Mouse (Mus musculus) layer of hippocampus, postnatal 36 days (tissue): ENCODE data around the gene Fem1b. TPM values are rescaled to one million over a fixed set of nuclear protein-coding genes. Genes with fewer than 3 reads are reported as not detected.
"Not testable (repeated sequence)": the region's sequence is repeated elsewhere in the genome, so short reads cannot be mapped to it uniquely, and the experiment has no call there.

Source experiments
- DNase-seq, 2 experiments: peaks; one replicate each; pipeline ENCODE4 v3.0.0; 2022
- total RNA-seq, 2 experiments: library from RNA; stranded (reverse); gene quantifications; 2 replicates each; pipeline ENCODE4 v1.2.3; 2021

Gene Fem1b
- total RNA-seq, 2 experiments from 2014 or later, result 98.4 to 102 TPM

DNA sequence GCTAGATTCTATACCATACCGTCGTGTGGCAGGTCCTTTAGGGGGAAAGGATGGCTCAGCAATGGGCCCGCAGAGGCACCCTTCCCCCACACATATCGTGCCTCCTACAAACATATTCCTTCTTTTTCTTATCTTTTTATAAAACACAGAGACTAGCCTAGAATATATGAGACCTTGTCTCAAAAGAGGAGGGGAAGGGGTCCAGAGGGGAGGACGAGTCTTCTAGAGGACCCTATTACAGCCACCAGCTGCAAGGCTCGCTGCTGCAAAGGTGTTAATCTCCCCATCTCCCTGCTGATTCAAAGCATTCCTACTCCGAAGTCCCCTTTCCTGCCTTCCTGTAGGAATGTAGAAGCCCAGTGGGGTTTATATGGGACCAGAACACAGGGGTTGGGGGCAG is 14.7 kb upstream of the Fem1b start:
- no peak for DNase-seq

DNA sequence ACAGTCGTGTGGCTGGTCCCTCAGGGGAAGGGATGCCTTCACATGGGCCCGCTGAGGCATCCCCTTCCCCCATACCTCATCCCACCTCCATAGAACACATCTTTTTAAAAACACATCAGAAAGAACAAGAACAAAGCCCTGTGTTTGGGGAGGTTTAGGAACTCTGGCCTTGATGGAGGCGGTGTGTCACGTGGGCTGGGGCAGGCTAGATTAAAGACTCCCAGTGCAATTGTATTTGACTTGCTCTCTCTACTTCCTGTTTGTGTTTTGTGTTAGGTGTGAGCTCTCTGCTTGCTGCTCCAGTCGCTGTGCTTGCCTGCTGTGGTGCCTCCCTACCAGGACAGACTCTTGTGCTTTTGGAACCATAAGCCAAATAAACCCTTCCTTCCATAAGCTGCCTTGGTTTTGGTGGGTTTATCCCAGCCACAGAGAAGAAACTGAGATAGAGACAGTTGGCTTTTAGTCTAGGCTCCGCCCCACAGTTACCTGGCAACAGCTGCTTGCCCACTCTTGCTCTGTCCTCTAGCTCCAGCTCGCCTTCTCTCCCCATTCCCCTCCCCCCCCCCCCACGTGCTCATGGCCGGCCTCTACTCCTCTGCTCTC is 14.2 kb upstream of the Fem1b start:
- DNase-seq, result no peak

DNA sequence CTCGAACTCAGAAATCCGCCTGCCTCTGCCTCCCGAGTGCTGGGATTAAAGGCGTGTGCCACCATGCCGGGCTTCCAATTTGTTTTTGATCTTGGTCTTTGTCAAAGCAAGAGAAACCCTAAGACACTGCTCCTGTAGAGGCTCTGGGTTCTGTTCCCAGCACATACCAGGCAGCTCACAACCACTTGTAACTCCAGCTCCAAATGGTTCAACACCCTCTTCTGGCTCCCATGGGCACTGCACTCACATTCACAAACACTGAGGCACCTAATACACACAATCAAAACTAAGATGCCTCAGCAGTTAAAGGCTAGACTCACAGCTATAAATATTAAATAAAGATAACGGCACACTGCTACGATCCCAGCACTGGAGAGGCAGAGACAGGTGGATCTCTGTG is 10.1 kb upstream of the Fem1b start:
- no peak for DNase-seq

DNA sequence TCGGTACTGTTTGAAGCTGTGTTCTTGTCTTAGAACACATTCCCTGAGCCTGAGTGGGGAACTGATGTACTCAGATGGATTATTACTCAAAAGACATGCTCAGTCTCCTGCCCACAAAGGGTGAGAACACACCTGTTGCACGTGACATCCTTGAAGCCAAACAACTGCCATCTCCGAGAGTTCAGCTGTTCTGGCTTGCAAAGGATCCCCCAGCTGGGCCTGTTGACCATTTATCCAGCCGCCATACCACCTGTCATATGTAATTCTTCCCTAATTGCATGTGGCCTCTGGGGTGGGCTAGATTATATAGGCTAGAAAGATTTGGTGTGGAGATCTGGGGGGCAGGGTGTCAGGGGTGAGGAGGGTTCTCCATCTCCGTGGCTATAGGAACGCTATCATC is 9.1 kb upstream of the Fem1b start:
- no peak for DNase-seq

DNA sequence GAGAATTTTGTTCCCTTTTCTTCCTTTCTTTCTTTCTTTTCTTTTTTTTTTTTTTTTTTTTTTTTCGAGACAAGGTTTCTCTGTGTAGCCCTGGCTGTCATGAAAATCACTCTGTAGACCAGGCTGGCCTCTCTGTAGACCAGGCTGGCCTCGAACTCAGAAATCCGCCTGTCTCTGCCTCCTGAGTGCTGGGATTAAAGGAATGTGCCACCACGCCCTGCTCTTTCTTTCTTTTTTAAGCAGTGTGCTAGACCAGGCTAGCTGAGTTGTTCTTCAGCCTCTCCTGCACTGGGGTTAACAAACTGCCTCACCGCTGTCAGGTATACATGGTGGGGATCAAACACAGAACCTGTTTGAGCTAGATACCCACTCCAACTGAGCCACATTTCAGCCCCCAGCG is 8.2 kb upstream of the Fem1b start:
- not testable (repeated sequence) for DNase-seq

DNA sequence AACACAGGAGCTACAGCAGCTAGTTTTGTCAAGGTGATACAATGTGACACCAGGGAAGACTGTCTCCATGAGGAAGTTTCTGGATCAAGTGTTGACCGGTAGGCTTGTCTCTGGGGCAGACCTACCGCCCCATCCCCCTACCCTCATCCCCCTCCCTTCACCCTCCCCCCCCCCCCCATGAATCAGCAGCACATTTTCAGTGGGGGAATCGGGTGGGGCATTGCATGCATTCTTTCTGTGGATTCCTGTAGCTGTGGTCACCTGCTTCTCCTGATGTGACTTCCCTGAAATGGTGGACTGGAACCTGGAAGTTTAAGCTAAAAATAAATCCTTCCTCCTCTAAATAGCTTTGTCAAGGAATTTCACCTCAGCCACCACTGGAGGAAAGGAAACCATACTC is 7.8 kb upstream of the Fem1b start:
- DNase-seq, result no peak

DNA sequence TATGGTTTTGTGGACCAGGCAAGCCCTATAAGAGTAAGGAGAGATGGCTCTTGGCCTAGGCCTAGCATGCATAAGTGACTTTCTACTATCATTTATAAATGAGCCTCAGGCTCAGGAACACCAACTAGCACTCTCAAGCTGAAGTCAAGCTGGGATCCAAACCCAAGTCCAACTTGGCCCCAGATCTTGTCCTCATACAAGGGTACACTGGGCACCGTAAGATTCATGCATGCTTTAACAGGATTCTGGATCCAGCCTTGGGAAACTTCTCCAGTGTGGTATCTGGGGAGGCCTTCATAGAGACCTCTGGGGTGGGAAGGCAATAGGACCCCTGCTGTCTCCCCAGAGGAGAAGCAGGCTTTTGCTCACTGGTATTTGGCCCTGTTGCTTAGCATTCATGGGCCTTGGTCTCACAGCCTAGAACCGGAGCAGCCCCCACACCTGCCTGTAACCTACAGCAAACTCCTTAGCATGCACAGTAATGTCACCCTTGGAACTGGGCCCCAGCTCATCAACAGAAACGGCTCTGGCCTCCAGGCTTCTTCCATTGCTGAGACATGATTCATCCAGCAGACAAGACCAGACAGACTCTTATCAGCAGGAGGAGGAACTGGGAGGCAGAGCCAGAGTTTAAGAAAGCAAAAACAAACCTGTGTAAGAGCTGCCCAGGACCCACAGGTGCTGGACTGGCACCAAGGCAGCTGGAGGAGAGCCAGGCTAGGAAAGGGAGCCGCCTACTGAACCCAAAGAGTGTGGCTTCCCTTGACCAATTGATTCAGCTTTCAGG is 6.3 kb upstream of the Fem1b start:
- no peak for DNase-seq

DNA sequence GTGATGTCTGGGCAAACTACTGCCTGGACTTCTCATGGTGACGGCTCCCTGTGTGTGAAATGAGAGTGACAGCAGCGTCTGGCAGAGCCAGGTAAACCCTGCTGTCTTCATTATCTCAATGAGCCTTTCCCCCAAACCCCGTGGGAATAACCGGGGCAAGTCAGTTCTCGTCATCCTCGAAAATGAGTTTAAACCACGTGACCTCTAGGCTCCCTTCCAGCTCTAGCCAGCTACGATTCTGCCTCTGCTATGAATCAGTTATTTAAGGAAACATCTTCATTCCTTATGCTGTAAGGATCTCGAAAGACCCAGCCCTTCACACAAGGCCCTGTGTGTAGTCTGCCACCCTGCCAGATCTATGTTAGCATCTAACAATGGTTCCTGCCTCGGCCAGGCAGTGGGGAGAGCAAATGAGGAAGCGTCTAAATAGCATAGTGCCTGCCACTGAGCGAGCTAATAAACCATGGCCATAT is 5.4 kb upstream of the Fem1b start:
- DNase-seq, result peak; percentile 15 to 19

DNA sequence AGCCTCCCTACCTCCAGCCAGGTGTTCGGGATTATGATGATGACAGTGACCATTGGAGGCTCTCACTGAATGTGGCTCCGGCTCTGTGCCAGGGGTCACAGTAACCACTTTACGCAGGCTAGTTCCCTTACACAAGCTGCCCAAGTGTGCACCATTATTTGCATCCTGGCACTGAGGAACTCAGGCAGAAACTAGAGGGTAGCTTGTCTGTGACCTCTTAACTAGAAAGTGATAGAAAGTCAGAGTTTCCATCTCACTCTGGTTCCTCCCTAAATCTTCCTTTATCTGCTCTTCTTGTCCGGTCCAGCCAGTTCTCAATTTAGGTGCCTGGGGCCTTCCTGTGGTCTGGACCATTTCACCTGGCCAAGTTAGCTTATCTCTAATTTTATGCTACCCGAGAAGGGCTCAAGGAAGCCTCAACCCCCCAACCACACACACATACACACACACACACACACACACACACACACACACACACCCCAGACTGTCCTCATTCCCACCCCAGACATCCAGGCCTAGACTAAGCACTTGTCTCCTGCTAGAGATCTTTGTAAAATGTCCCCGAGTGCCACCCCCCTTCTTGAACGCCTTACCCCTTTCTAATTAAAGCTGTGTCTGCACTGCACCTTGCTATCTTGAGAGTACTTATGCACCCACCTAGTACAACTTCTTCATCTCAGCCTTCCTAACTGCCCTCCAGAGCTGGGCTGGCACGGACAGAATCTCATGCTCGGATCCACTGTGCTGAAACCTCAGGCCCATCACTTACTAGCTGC is 4.8 kb upstream of the Fem1b start:
- no peak for DNase-seq

DNA sequence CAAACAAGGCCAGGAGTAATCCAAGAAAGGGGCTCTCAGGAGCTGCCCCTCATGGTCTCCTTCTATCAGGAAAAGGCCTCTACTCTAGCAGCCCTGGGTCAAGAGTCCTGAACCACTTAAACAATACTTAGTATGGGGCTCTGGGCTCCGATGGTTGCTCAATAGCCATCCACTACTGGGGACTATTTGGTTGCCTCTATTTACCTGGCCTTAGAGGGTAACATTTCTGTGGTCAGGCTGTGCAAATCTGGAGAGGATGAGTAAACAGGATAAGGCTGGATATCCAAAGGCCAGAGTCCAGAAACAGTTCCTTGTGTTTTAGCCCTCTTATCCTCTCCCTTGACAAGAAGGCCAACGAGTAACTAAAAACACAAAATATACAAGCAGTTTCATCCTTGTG is 3.0 kb upstream of the Fem1b start:
- no peak for DNase-seq

DNA sequence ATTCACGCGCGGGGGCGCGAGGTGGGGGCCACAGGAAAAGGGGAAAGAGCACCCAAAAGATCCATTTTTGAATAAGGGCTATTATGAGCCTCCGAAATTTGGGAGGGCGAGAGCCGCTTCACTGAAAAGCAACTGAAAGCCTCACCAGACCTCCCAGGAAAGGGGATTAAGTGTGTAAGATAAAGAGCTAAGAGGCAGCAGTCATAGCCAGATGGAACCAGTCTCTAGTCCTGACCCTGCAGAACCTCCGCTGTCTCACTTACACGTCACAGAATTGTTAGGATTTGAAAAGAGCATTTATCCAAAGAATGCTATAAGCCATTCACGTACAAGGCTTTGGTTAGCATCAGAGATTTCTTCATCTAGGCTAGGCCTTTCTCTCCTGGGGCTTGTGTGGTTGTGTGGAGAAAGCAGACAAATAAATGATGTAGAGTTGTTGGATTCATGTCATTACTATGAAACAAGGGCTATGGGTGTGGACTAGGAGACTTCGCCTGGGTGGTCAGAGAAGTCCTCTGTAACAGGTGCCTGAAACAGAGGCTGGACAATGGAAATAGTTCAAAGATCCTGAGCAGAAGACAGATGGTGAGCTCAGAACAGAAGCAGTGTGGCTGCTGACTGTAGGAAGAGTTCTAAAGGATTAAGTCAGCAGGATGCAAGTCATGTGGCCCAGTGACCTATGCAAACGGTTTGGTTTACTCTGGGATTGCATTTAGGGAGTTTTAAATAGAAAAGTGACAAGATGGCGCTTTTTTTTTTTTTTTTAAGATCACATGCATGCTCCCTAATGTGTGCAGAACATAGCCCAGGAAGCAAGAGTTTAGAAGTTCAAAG is 699 bp upstream of the Fem1b start:
- no peak for DNase-seq

DNA sequence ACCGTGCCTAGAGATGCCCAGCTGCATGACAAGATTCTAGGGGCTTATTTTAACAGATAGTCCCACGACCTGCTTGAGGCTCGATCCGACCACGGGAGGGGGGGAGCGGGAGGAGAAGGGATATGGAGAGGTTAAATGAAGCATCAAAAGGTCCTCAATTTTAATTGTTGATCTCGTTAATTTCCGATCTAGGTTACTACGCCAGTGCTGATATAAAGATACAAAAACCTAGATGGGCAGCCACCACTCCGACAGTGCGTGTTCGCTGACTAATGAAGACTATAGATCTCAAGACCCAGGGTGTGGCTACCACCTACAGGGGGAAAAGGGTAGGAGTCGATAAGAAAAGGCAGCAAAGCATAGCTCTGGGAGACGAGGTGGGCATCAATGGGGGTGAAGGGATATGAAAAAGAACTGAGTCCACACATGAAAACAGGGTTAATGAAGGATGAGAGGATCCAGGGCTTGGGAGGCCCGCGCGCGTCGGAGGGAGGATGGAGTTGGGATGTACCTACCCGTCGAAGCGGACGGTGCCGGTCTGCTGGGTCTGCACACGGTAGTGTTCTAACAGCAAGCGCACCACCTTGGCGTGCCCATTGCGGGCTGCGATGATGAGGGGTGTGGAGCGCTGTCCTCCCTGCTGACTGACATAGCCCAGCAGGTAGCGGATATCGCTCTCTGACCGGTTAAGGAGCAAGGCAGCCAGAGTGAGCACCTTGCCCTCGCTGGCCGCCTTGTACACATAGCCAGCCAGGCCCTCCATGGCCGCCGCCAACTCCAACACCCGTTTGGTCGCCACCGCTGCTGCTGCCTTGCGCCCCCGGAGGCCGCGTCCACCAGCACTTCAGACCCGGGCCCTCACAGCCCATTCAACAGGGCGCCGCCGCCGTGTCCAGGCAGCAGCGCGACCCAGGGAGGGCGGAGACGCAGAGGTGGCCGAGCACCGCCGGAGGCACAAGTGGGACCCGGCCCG is 905 bp downstream of the Fem1b start:
- peak; percentile 26 to 63 for DNase-seq

DNA sequence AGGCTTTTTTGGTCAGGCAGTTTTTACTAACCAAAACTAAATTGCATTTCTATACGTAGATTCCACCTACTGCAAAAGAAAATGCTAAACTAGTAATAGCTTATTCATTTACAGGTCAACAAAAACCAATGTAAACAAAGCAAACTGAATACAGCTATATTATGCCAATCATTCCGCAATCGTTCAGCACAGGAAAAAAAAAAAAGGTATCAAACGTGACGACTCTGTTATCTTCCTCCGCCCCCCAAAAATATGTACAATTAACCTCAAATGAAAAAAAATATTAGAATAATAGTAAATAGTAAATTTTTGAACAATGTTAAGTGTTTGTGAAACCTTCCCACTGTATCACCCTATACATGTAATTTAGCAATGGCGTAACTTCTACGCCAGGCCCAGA is 1.6 kb downstream of the Fem1b start:
- DNase-seq, result no peak

DNA sequence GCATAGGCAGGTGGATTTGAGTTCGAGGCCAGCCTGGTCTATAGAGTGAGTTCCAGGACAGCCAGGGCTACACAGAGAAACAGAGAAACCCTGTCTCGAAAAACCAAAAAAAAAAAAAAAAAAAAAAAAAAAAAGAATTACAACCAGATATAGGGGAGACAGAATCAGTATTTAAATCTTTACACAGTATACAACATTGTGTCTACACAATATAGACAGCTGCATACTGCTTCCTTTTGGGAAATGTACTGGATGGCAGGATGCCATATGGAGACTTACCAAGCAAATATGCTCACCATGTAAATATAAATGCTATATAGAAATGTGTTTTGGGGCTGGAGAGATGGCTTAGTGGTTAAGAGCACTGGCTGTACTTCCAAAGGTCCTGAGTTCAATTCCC is 12.5 kb downstream of the Fem1b start:
- not testable (repeated sequence) for DNase-seq

DNA sequence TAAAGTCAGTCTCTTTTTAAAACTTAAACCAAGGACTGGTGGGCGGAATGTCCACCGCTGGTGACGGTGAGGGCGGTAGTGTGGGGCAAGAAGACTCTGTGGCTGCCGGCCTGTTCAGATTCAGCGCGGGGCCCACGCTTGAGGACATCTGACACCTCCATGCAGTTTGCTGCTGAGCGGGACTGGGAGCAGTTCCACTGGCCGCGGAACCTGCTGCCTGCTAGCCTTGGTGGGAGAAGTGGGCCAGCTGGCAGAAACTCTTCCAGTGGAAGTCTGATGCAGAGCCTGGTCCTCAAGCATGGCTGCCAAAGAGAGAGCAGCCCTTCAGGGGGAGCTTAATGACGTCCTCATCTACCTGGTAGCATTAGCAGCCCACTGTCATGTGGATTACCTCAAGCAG is 21.9 kb downstream of the Fem1b start:
- DNase-seq, result no peak

DNA sequence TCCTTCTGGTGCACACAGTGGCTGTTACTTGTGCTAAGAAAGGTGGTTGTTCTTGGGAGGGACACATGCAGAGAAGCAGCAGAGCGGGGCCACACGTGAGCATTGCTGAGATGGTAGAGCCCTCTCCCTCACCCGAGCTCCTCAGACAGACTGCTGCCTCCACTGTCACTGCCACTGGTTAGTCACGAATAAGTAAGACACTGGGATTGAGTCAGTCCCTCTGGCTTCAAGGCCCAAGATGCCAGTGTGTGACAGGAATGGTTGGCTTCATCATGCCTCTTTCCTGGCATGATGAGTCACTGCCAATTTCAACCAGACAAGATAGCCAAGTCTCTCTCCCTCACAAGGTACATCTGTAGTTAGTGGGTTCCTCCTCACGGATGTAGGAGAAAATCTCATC is 25.0 kb downstream of the Fem1b start:
- no peak for DNase-seq

DNA sequence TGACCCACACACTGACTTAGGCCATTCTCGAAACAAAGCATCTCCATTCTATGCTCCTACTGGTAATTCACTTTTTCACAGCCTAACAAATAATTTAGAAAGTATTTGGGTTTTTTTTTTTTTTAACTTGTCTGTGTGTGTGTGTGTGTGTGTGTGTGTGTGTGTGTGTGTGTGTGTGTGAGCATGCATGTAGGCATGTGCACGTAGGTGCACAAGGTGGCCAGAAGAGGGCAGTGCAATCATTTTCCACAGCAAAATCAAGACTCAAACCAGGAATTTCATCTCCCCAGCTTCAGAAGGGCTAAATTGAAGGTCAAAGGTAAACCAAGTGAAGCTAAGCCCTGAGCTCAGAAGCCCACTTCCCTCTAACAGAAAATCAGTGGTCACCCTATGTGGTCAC is 27.5 kb downstream of the Fem1b start:
- DNase-seq, result no peak

DNA sequence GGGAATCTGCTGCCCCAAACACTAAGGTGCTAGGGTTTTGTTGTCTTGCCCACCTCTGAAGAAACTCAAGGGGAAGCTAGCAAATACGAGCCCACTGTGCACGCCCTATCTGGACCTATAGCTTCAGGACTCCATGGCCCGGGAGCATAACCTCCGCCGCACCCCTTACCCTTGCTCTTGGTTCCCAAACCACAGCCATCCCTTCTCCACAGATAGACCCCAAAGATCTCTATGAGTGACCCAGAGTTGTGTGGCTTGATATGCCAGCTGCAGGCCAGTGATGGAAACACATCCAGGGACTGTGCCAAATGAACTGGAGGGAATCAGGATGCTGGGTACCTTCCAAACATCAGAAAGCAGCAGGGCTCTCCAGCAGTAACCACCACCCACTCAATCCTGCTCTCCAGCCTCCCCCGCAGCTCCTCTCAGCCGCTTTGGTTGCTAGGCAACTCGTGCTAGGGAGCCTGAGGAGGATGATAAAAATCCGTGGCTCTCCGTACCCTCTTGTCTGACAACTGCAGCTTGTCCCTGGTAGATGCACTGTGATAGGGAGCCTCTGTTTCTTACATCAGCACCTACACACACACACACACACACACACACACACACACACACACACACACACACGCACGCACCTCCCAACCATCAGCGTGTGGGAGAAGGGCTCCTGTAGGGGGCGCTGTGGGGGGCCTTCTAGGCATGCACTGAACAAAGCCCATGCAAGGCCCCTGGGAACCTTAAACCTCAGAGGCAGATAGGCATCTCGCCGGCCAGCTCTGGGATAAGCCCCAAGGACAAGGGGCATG is 28.6 kb downstream of the Fem1b start:
- peak; percentile 76 to 82 for DNase-seq

DNA sequence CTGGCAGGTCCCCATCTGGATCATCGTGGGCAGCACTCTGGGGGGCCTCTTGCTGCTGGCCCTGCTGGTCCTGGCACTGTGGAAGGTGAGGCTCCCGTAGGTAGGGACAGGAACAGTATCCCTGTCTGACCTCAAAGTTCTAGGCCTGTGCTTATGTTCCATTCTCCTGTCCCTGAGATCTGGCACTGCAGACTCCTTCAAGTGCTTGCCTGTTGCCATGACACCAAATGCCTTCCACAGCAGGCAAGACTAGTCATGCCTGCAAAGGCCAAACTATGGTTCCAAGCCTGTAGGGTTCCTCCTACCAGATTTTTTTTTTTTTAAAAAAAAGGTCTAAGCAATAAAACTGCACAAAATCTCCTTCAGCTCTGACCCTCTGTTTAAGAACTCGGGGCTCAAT is 29.8 kb downstream of the Fem1b start:
- DNase-seq, result no peak

DNA sequence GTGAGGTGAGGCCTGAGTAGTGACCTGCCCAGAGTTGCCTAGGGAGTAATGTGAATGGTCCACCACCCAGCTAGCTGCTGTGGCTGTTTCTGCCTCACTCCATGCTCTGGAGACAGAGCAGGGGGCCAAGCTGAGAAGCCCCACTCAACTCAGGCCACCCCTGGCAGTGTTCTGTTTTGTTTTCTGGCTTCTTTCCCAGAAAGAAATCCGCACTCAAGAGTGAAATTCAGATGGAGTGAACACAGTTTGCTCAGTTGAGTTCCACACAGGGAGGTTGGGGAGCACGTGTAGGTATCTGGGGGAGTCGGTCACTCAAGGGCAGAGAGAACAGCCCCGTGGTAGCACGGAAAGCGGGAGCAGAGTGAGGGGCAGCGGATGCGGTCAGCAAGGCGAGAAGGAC is 33.0 kb downstream of the Fem1b start:
- DNase-seq, result no peak
